Mouse (Mus musculus) brain, embryonic 14.5 days (tissue): ENCODE measurements at regions not wholly inside any gene's neighbourhood (a gene's known extent, or its start where the extent isn't known, plus 50 kb on each side); places are given as distances from the start of the nearest gene placed in this dataset.

Experiments used
- DNase-seq: peaks from one replicate; pipeline ENCODE4 v3.0.0-alpha.2; 2011; ENCODE audit warnings: low read depth
- CTCF ChIP-seq: fragments of 200-500 bp; IDR thresholded peaks from 2 replicates; pipeline ENCODE4 v1.5.1; 2012; ENCODE audit warnings: inconsistent platforms, mild to moderate bottlenecking, moderate library complexity, borderline replicate concordance; ENCODE audit not compliant: insufficient read depth, insufficient read length; ENCODE audit errors: extremely low read depth
- POLR2A ChIP-seq: fragments of 200-500 bp; IDR thresholded peaks from 2 replicates; pipeline ENCODE4 v1.6.1; 2012; ENCODE audit warnings: mild to moderate bottlenecking, inconsistent platforms, borderline replicate concordance; ENCODE audit not compliant: poor library complexity, insufficient read depth, insufficient read length, severe bottlenecking; ENCODE audit errors: extremely low read depth

- TF ChIP-seq POLR2A (no peak), CTCF (no peak)
Measured at GRCm38 (mm10) chr8:10712118-10712689, 296.1 kb downstream of the Irs2 start.

GRCm38 (mm10) chr8:10711474-10711873 lies 296.8 kb downstream of the Irs2 start:
- no peak for DNase-seq
- no peak for TF ChIP-seq CTCF
- no peak for TF ChIP-seq POLR2A

More at GRCm38 (mm10) chr8:10712118-10712689, 296.1 kb downstream of the Irs2 start:
- DNase-seq = no peak

GRCm38 (mm10) chr8:10708509-10708908 lies 299.7 kb downstream of the Irs2 start:
- no peak for TF ChIP-seq CTCF
- no peak for TF ChIP-seq POLR2A
- no peak for DNase-seq

- no peak for TF ChIP-seq POLR2A
- TF ChIP-seq CTCF = no peak
- no peak for DNase-seq
Measured at GRCm38 (mm10) chr8:10707122-10707521, 301.1 kb downstream of the Irs2 start.

GRCm38 (mm10) chr8:10705909-10706308 lies 302.3 kb downstream of the Irs2 start:
- TF ChIP-seq POLR2A (no peak), CTCF (no peak)
- no peak for DNase-seq

- TF ChIP-seq POLR2A = no peak
- TF ChIP-seq CTCF = no peak
- DNase-seq = no peak
Measured at GRCm38 (mm10) chr8:10702755-10703154, 305.5 kb downstream of the Irs2 start.

GRCm38 (mm10) chr8:10702248-10702647 lies 306.0 kb downstream of the Irs2 start:
- no peak for DNase-seq
- TF ChIP-seq POLR2A (no peak), CTCF (no peak)

GRCm38 (mm10) chr8:10701648-10702061 lies 306.6 kb downstream of the Irs2 start:
- DNase-seq = peak; percentile 90
- no peak for TF ChIP-seq POLR2A
- TF ChIP-seq CTCF = no peak

- DNase-seq = no peak
- TF ChIP-seq POLR2A = no peak
- TF ChIP-seq CTCF = no peak
Measured at GRCm38 (mm10) chr8:10701226-10701625, 307.0 kb downstream of the Irs2 start.

- DNase-seq = peak; percentile 70
- TF ChIP-seq POLR2A = no peak
- no peak for TF ChIP-seq CTCF
Measured at GRCm38 (mm10) chr8:10699669-10700068, 308.6 kb downstream of the Irs2 start.

- no peak for DNase-seq
- TF ChIP-seq POLR2A = no peak
- TF ChIP-seq CTCF = no peak
Measured at GRCm38 (mm10) chr8:10695181-10695580, 313.1 kb downstream of the Irs2 start.

- no peak for DNase-seq
- no peak for TF ChIP-seq CTCF
- no peak for TF ChIP-seq POLR2A
Measured at GRCm38 (mm10) chr8:10690659-10691058, 317.6 kb downstream of the Irs2 start.
